Mouse (Mus musculus) heart, embryonic 13.5 days (tissue): ENCODE results near the gene Ankrd34a. TPM values are rescaled to one million over a fixed set of nuclear protein-coding genes. Genes with fewer than 3 reads are reported as not detected.

Experiments used
- ATAC-seq: fragments of 200-750 bp; cut with Nextera tagmentation; 2 replicates; pipeline ENCODE4 v1.8.0; 2017; ENCODE audit warnings: moderate TSS enrichment; ENCODE audit not compliant: insufficient number of reproducible peaks, low FRiP score, low TSS enrichment; ENCODE audit errors: extremely low read depth
- H3K27ac ChIP-seq: fragments of 300-500 bp; sonication (generic); replicated peaks from 2 replicates; pipeline ENCODE4 v1.5.1; 2015; ENCODE audit warnings: moderate library complexity, mild to moderate bottlenecking, inconsistent platforms
- H3K27me3 ChIP-seq: fragments of 300-500 bp; sonication (generic); replicated peaks from 2 replicates; pipeline ENCODE4 v1.6.1; 2015; ENCODE audit warnings: mild to moderate bottlenecking, inconsistent platforms
- H3K36me3 ChIP-seq: fragments of 300-500 bp; sonication (generic); 2 replicates; pipeline ENCODE4 v1.6.1; 2015; ENCODE audit warnings: mild to moderate bottlenecking, inconsistent platforms
- H3K4me1 ChIP-seq: fragments of 300-500 bp; sonication (generic); 2 replicates; pipeline ENCODE4 v1.6.1; 2015; ENCODE audit warnings: inconsistent platforms
- H3K4me2 ChIP-seq: fragments of 300-500 bp; sonication (generic); 2 replicates; pipeline ENCODE4 v1.6.1; 2015; ENCODE audit warnings: inconsistent platforms, mild to moderate bottlenecking, moderate library complexity
- H3K4me3 ChIP-seq: fragments of 300-500 bp; sonication (generic); 2 replicates; pipeline ENCODE4 v1.5.1; 2015; ENCODE audit warnings: moderate library complexity, mild to moderate bottlenecking, inconsistent platforms
- H3K9ac ChIP-seq: fragments of 300-500 bp; sonication (generic); 2 replicates; pipeline ENCODE4 v1.6.1; 2015; ENCODE audit warnings: inconsistent platforms, mild to moderate bottlenecking, moderate library complexity
- H3K9me3 ChIP-seq: fragments of 300-500 bp; sonication (generic); 2 replicates; pipeline ENCODE4 v1.6.1; 2016; ENCODE audit warnings: inconsistent platforms
- WGBS: fragments of 180-500 bp; shearing (Covaris S2); methylation state at CpG from one replicate; pipeline ENCODE4 v1.1.7; 2015; ENCODE audit warnings: mixed read lengths; 5-methylcytosine and 5-hydroxymethylcytosine counted together
- polyA plus RNA-seq: library from polyadenylated mRNA; unstranded; fragments of >200 nt; fragmentation: Nextera tagmentation; extraction: Ambion mirVana; gene quantifications from 2 replicates; pipeline ENCODE4 v1.2.1, GENCODE M21; 2015

Ankrd34a gene
- polyA plus RNA-seq, 1 experiment from 2014 or later: 6.5 TPM

GRCm38 (mm10) chr3:96629729-96630600, 33.5 kb downstream of the Ankrd34a start, which contains the start of gene Rbm8a:
Gene Rbm8a, plus strand, starts transcription at chr3:96629933.
- peak within 1 kb of the TSS; percentile 82 for H3K27ac ChIP-seq
- peak within 1 kb of the TSS; percentile 90 for H3K9ac ChIP-seq
- H3K4me2 ChIP-seq: peak within 1 kb of the TSS; percentile 89
- under 1% methylated on average over 48 of the region's 48 CpGs for WGBS
- no peaks in the 10 kb centered on the region for H3K9me3 ChIP-seq
- peaks cover 60% of the 10 kb centered on the region for H3K36me3 ChIP-seq
- peak within 1 kb of the TSS; percentile 78 for H3K4me3 ChIP-seq
- peaks cover 25% of the 10 kb centered on the region for H3K4me1 ChIP-seq
- H3K27me3 ChIP-seq: no peaks in the 10 kb centered on the region
- ATAC-seq: peak; percentile 88

- no peak overlapping the region for H3K4me2 ChIP-seq
- no peaks in the 10 kb centered on the region for H3K9me3 ChIP-seq
- H3K27ac ChIP-seq: no peak overlapping the region
- no peak overlapping the region for H3K9ac ChIP-seq
- peaks cover 40% of the 10 kb centered on the region for H3K4me1 ChIP-seq
- H3K4me3 ChIP-seq: no peak overlapping the region
- H3K27me3 ChIP-seq: no peaks in the 10 kb centered on the region
- no peak for ATAC-seq
- peaks cover 44% of the 10 kb centered on the region for H3K36me3 ChIP-seq
These were observed 35.6 kb downstream of the Ankrd34a start for GRCm38 (mm10) chr3:96632058-96632457.

GRCm38 (mm10) chr3:96634015-96634414, 37.6 kb downstream of the Ankrd34a start:
- peaks cover 53% of the 10 kb centered on the region for H3K36me3 ChIP-seq
- no peak overlapping the region for H3K4me3 ChIP-seq
- no peak for ATAC-seq
- H3K9me3 ChIP-seq: no peaks in the 10 kb centered on the region
- 36% methylated on average over 1 of the region's 1 CpGs for WGBS
- no peaks in the 10 kb centered on the region for H3K27me3 ChIP-seq
- no peak overlapping the region for H3K9ac ChIP-seq
- no peak overlapping the region for H3K27ac ChIP-seq
- H3K4me2 ChIP-seq: no peak overlapping the region
- H3K4me1 ChIP-seq: peaks cover 37% of the 10 kb centered on the region

- Histone ChIP-seq H3K27me3 (no peaks in the 10 kb centered on the region), H3K27ac (peak within 1 kb of the TSS; percentile 78), H3K4me2 (peak within 1 kb of the TSS; percentile 90), H3K9ac (peak within 1 kb of the TSS; percentile 97), H3K4me1 (peaks cover 34% of the 10 kb centered on the region), H3K9me3 (no peaks in the 10 kb centered on the region), H3K36me3 (peaks cover 65% of the 10 kb centered on the region), H3K4me3 (peak within 1 kb of the TSS; percentile 81)
- ATAC-seq: peak; percentile 84
- whole genome bisulfite sequencing: 3% methylated on average over 59 of the region's 60 CpGs
These were observed 38.8 kb downstream of the Ankrd34a start, which contains the start of the genes Pex11b and Gm42957 for GRCm38 (mm10) chr3:96634928-96635879. Gene Pex11b, plus strand, starts transcription at chr3:96635376. Gene Gm42957, plus strand, starts transcription at chr3:96635474.

- no peak for ATAC-seq
- Histone ChIP-seq H3K4me1 (peaks cover 29% of the 10 kb centered on the region), H3K27ac (peak overlapping the region; percentile 78), H3K36me3 (peaks cover 68% of the 10 kb centered on the region), H3K9me3 (no peaks in the 10 kb centered on the region), H3K4me2 (peak overlapping the region; percentile 90), H3K4me3 (peak overlapping the region; percentile 81), H3K9ac (peak overlapping the region; percentile 97), H3K27me3 (no peaks in the 10 kb centered on the region)
- 7% methylated on average over 15 of the region's 15 CpGs for WGBS
These were observed 39.5 kb downstream of the Ankrd34a start for GRCm38 (mm10) chr3:96635906-96636305.

- H3K27me3 ChIP-seq: no peaks in the 10 kb centered on the region
- no peak for ATAC-seq
- peak overlapping the region; percentile 90 for H3K4me2 ChIP-seq
- H3K36me3 ChIP-seq: peaks cover 68% of the 10 kb centered on the region
- H3K9ac ChIP-seq: peak overlapping the region; percentile 97
- no peak overlapping the region for H3K27ac ChIP-seq
- H3K9me3 ChIP-seq: no peaks in the 10 kb centered on the region
- H3K4me3 ChIP-seq: peak overlapping the region; percentile 81
- H3K4me1 ChIP-seq: peaks cover 24% of the 10 kb centered on the region
- WGBS: 60% methylated on average over 11 of the region's 11 CpGs
These were observed 40.0 kb downstream of the Ankrd34a start for GRCm38 (mm10) chr3:96636448-96636847.

- peaks cover 22% of the 10 kb centered on the region for H3K4me1 ChIP-seq
- WGBS: 72% methylated on average over 1 of the region's 1 CpGs
- no peak overlapping the region for H3K27ac ChIP-seq
- H3K36me3 ChIP-seq: peaks cover 62% of the 10 kb centered on the region
- H3K4me3 ChIP-seq: no peak overlapping the region
- no peaks in the 10 kb centered on the region for H3K27me3 ChIP-seq
- no peak overlapping the region for H3K9ac ChIP-seq
- no peak overlapping the region for H3K4me2 ChIP-seq
- no peaks in the 10 kb centered on the region for H3K9me3 ChIP-seq
- no peak for ATAC-seq
These were observed 42.8 kb downstream of the Ankrd34a start for GRCm38 (mm10) chr3:96639219-96639618.

GRCm38 (mm10) chr3:96645018-96645649, 48.7 kb downstream of the Ankrd34a start, which contains the start of gene Itga10:
Gene Itga10, plus strand, starts transcription at chr3:96645584.
- peaks cover 40% of the 10 kb centered on the region for H3K36me3 ChIP-seq

GRCm38 (mm10) chr3:96647365-96647764, 50.9 kb downstream of the Ankrd34a start:
- Histone ChIP-seq H3K27ac (no peak overlapping the region), H3K4me3 (no peak overlapping the region), H3K27me3 (no peaks in the 10 kb centered on the region), H3K9ac (no peak overlapping the region), H3K9me3 (no peaks in the 10 kb centered on the region), H3K36me3 (peaks cover 22% of the 10 kb centered on the region), H3K4me1 (peaks cover 18% of the 10 kb centered on the region), H3K4me2 (no peak overlapping the region)
- no peak for ATAC-seq
- 89% methylated on average over 3 of the region's 3 CpGs for WGBS

More at GRCm38 (mm10) chr3:96645018-96645649, 48.7 kb downstream of the Ankrd34a start, which contains the start of gene Itga10:
- Histone ChIP-seq H3K4me2 (peak within 1 kb of the TSS; percentile 48), H3K9me3 (no peaks in the 10 kb centered on the region), H3K27me3 (no peaks in the 10 kb centered on the region), H3K9ac (no peak within 1 kb of the TSS), H3K27ac (no peak within 1 kb of the TSS), H3K4me3 (peak within 1 kb of the TSS; percentile 10; the same call in 1 of the 2 replicates), H3K4me1 (peaks cover 13% of the 10 kb centered on the region)
- no peak; the same call in 1 of the 2 replicates for ATAC-seq
- WGBS: 47% methylated on average over 7 of the region's 7 CpGs
